ENCODE assay signal across 18 mouse cellular contexts in the genomic region with DNA sequence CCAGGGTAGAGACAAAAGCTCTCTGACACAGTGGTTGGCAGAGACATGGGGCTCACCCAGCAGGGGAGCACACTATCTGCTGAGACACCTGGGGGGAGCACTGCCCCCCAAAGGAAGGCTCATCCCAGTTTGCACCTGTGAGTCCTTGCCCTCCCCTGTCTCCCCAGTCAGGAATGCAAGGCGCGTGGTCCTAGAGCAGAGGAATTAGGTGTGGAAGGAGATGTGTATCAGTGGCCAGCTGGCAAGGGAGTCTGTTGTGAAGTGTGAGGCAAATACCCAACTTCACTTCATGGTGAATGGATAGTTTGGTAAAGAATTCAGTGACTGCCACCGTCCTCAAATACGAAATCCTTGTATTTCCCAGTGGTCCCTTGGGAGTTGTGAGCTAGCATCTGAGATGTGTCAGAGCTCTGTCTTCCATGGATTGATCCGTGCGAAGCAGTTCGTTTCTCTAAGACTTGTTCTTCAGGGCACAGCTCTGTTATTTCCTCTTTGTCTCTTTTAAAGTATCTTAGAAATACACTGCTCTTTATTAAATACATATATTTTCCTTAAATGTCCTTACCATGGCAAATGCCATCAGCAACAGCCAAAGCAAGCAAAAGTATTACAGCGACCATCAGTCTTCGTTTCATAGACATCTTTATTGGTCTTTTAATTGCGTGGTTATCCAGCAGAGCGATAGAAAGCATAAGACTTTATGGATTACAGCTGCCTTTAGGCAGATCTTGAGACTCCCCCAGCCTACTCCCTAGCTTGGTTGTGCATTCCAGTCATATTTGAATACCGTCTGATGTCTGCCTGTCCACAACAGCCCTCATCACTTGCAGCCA.
A peak's percentile ranks its signal among the peaks of the same experiment; 100 is the strongest.
DNase-seq lines count a peak whose midpoint lies in the region; ATAC-seq and TF ChIP-seq lines count a peak whose summit lies in the region.
"Had no signal": no experiment of that assay in that cellular context is flagged by ENCODE, and none has a peak within 500 bp of the region (broad histone marks: within the 10 kb centered on the region; RNA-seq: fewer than 3 reads in every experiment).

No protein-coding gene starts in this region.

- H3K36me3 ChIP-seq in hindbrain, postnatal 0 days (ENCODE audit: insufficient read depth, low read length), result no peaks in the 10 kb centered on the region
- H3K36me3 ChIP-seq in hindbrain, embryonic 14.5 days (replicated peaks; ENCODE audit: control insufficient read depth, insufficient read depth), result 0 out of 2 replicates have a peak, but pooled peaks cover 5% of the 10 kb centered on the region
- H3K36me3 ChIP-seq in midbrain, embryonic 10.5 days, result no peaks in the 10 kb centered on the region
- 0 out of 2 replicates have a peak, but pooled peaks cover 3% of the 10 kb centered on the region for H3K36me3 ChIP-seq in midbrain, embryonic 13.5 days
- no peaks in the 10 kb centered on the region for H3K36me3 ChIP-seq in neural tube, embryonic 14.5 days (ENCODE audit: control insufficient read depth, insufficient read depth, low read length)
- H3K36me3 ChIP-seq: G1E; intestine, embryonic 15.5 days had no signal

- H3K4me3 ChIP-seq in hindbrain, postnatal 0 days (ENCODE audit: low read length), result no peak overlapping the region
- H3K4me3 ChIP-seq in hindbrain, embryonic 14.5 days (replicated peaks; ENCODE audit: low read length), result no peak overlapping the region
- H3K4me3 ChIP-seq in midbrain, embryonic 10.5 days, result no peak overlapping the region
- no peak overlapping the region for H3K4me3 ChIP-seq in midbrain, embryonic 13.5 days (replicated peaks)
- H3K4me3 ChIP-seq in lung, adult 2 months (replicated peaks; ENCODE audit: extremely low read depth, low read depth, low read length), result no peak overlapping the region
- no peak overlapping the region for H3K4me3 ChIP-seq in neural tube, embryonic 14.5 days (ENCODE audit: low read depth, low read length)
- H3K4me3 ChIP-seq: intestine, embryonic 15.5 days had no signal

- no peaks in the 10 kb centered on the region for H3K9me3 ChIP-seq in hindbrain, postnatal 0 days (ENCODE audit: low read length)
- no peaks in the 10 kb centered on the region for H3K9me3 ChIP-seq in hindbrain, embryonic 14.5 days (ENCODE audit: control insufficient read depth, low read length)
- H3K9me3 ChIP-seq in midbrain, embryonic 10.5 days (replicated peaks), result no peaks in the 10 kb centered on the region
- no peaks in the 10 kb centered on the region for H3K9me3 ChIP-seq in midbrain, embryonic 13.5 days
- no peaks in the 10 kb centered on the region for H3K9me3 ChIP-seq in neural tube, embryonic 14.5 days (ENCODE audit: control insufficient read depth, low read length)
- H3K9me3 ChIP-seq: G1E; intestine, embryonic 15.5 days had no signal

- TF ChIP-seq POLR2A in lung, adult 2 months (IDR thresholded peaks at IDR 0.05; ENCODE audit: borderline replicate concordance, extremely low read depth, low read depth, low read length), result no peak

- no peak overlapping the region for H3K27ac ChIP-seq in hindbrain, postnatal 0 days
- no peak overlapping the region for H3K27ac ChIP-seq in hindbrain, embryonic 14.5 days
- H3K27ac ChIP-seq in midbrain, embryonic 10.5 days (replicated peaks), result 0 out of 2 replicates have a peak overlapping the region, but pooled peaks have one; percentile 3
- no peak overlapping the region for H3K27ac ChIP-seq in midbrain, embryonic 13.5 days
- H3K27ac ChIP-seq in neural tube, embryonic 14.5 days (ENCODE audit: low read depth, low read length), result no peak overlapping the region
- H3K27ac ChIP-seq: intestine, embryonic 15.5 days; stomach, postnatal 0 days had no signal

- ATAC-seq in hindbrain, postnatal 0 days, result no peak
- no peak; the same call in 1 of the 2 replicates for ATAC-seq in hindbrain, embryonic 14.5 days (ENCODE audit: low FRiP score)
- ATAC-seq in midbrain, embryonic 13.5 days, result no peak
- peak; percentile 77 for ATAC-seq in neural tube, embryonic 14.5 days (ENCODE audit: low read depth)
- ATAC-seq: intestine, embryonic 15.5 days had no signal

- H3K27me3 ChIP-seq in hindbrain, postnatal 0 days (ENCODE audit: insufficient read depth, low read length), result no peaks in the 10 kb centered on the region
- H3K27me3 ChIP-seq in hindbrain, embryonic 14.5 days (ENCODE audit: control insufficient read depth, insufficient read depth, low read length), result no peaks in the 10 kb centered on the region
- no peaks in the 10 kb centered on the region for H3K27me3 ChIP-seq in midbrain, embryonic 10.5 days (ENCODE audit: low read depth, poor library complexity, severe bottlenecking)
- H3K27me3 ChIP-seq in midbrain, embryonic 13.5 days, result no peaks in the 10 kb centered on the region
- H3K27me3 ChIP-seq in neural tube, embryonic 14.5 days (ENCODE audit: control insufficient read depth, insufficient read depth, low read length), result no peaks in the 10 kb centered on the region
- H3K27me3 ChIP-seq: intestine, embryonic 15.5 days had no signal

- peak; percentile 13 for DNase-seq in hindbrain, postnatal 0 days (ENCODE audit: low spot score)
- no peak for DNase-seq in hindbrain, embryonic 14.5 days (ENCODE audit: low spot score)
- DNase-seq in midbrain, embryonic 10.5 days (ENCODE audit: low spot score), result no peak
- DNase-seq in lung, adult 2 months, result peak; percentile 20
- DNase-seq in cerebellum, adult 9-10 months, result no peak
- no peak for DNase-seq in testis, postnatal 10 days (ENCODE audit: low spot score)
- DNase-seq: adrenal gland, adult 2 months; cerebellum, adult 11-12 months; gastrocnemius, postnatal 14 days; right cerebral cortex, adult 18-20 months; spleen, adult 18-20 months; thymus, postnatal 36 days had no signal

- TF ChIP-seq CTCF in hindbrain, postnatal 0 days (IDR thresholded peaks at IDR 0.05; ENCODE audit: low read depth), result no peak
- TF ChIP-seq CTCF in lung, adult 2 months (IDR thresholded peaks at IDR 0.05; ENCODE audit: insufficient read depth, low read length), result no peak

- no peak overlapping the region for H3K9ac ChIP-seq in hindbrain, postnatal 0 days (replicated peaks; ENCODE audit: low read length)
- H3K9ac ChIP-seq in hindbrain, embryonic 14.5 days, result no peak overlapping the region
- H3K9ac ChIP-seq in midbrain, embryonic 13.5 days (replicated peaks), result no peak overlapping the region
- no peak overlapping the region for H3K9ac ChIP-seq in neural tube, embryonic 14.5 days (replicated peaks; ENCODE audit: low read depth, low read length)
- H3K9ac ChIP-seq: intestine, embryonic 15.5 days had no signal

- no peaks in the 10 kb centered on the region for H3K4me1 ChIP-seq in hindbrain, postnatal 0 days (ENCODE audit: insufficient read depth, low read length)
- no peaks in the 10 kb centered on the region for H3K4me1 ChIP-seq in hindbrain, embryonic 14.5 days (replicated peaks; ENCODE audit: control insufficient read depth, insufficient read depth, low read length)
- no peaks in the 10 kb centered on the region for H3K4me1 ChIP-seq in midbrain, embryonic 10.5 days
- no peaks in the 10 kb centered on the region for H3K4me1 ChIP-seq in midbrain, embryonic 13.5 days (replicated peaks)
- H3K4me1 ChIP-seq in lung, adult 2 months (ENCODE audit: control insufficient read depth, insufficient read depth, low read length), result no peaks in the 10 kb centered on the region
- 0 out of 2 replicates have a peak, but pooled peaks cover 6% of the 10 kb centered on the region for H3K4me1 ChIP-seq in neural tube, embryonic 14.5 days (ENCODE audit: control insufficient read depth, insufficient read depth, low read length)
- H3K4me1 ChIP-seq: intestine, embryonic 15.5 days had no signal

- WGBS in hindbrain, postnatal 0 days, result 80% methylated on average over 12 of the region's 12 CpGs
- WGBS in hindbrain, embryonic 14.5 days, result 79% methylated on average over 12 of the region's 12 CpGs
- WGBS in midbrain, embryonic 10.5 days, result 82% methylated on average over 12 of the region's 12 CpGs
- 87% methylated on average over 12 of the region's 12 CpGs for WGBS in midbrain, embryonic 13.5 days
- WGBS in lung, adult 2 months, result 68% methylated on average over 12 of the region's 12 CpGs
- 58% methylated on average over 12 of the region's 12 CpGs for WGBS in neural tube, embryonic 14.5 days

- no peak overlapping the region for H3K4me2 ChIP-seq in hindbrain, postnatal 0 days (ENCODE audit: low read depth, low read length)
- H3K4me2 ChIP-seq in hindbrain, embryonic 14.5 days (replicated peaks), result no peak overlapping the region
- H3K4me2 ChIP-seq in midbrain, embryonic 13.5 days (replicated peaks), result no peak overlapping the region
- H3K4me2 ChIP-seq in neural tube, embryonic 14.5 days (ENCODE audit: low read depth, low read length), result no peak overlapping the region
- H3K4me2 ChIP-seq: heart, embryonic 11.5 days; intestine, embryonic 15.5 days had no signal

Comparison
In these comparisons a context has a peak if more than half of its experiments do, and no peak if none do; other contexts are left out.
1. DNase-seq: peak in hindbrain, postnatal 0 days (single experiment) and lung, adult 2 months (single experiment); none in hindbrain, embryonic 14.5 days (single experiment), midbrain, embryonic 10.5 days (single experiment), cerebellum, adult 9-10 months (single experiment) and testis, postnatal 10 days (single experiment).